Mouse (Mus musculus) erythroblast, embryonic 14.5 days (primary cell): ENCODE results near the gene Vangl2.

ENCODE experiments used
- GATA1 ChIP-seq: IDR thresholded peaks from 2 replicates; pipeline ENCODE4 v1.6.1; 2012; ENCODE audit warnings: low read length, inconsistent platforms, mixed read lengths
- TAL1 ChIP-seq: IDR thresholded peaks from 3 replicates; pipeline ENCODE4 v1.6.1; 2012; ENCODE audit warnings: low read length, inconsistent platforms, mixed read lengths

DNA sequence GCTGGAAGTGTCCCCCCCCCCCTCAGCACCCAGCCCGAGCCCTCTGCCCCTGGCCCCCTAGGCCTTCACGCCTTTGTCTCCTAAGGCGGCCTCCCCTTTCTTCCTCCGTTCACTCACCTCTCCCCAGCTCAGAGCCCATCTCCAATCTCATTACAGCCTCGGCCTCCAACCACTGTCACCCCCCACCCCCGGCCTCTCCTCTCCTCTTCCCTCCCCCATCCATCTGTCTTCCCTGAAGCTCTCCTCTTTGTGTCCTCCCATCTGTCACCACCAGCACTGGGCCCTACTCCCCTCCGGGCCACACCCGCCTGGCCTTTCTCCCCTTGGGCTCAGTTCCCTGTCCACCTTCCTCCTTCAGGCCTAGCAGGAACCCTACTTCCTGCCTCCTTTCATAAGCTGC, 33.0 kb upstream of the Vangl2 start:
- no peak for TF ChIP-seq GATA1
- no peak for TF ChIP-seq TAL1
